Mouse (Mus musculus): ENCODE results near the gene Zdhhc11. TPM values are rescaled to one million over a fixed set of nuclear protein-coding genes. Genes with fewer than 3 reads are reported as not detected.

Gene Zdhhc11
- polyA plus RNA-seq, 1 experiment: not detected

DNA sequence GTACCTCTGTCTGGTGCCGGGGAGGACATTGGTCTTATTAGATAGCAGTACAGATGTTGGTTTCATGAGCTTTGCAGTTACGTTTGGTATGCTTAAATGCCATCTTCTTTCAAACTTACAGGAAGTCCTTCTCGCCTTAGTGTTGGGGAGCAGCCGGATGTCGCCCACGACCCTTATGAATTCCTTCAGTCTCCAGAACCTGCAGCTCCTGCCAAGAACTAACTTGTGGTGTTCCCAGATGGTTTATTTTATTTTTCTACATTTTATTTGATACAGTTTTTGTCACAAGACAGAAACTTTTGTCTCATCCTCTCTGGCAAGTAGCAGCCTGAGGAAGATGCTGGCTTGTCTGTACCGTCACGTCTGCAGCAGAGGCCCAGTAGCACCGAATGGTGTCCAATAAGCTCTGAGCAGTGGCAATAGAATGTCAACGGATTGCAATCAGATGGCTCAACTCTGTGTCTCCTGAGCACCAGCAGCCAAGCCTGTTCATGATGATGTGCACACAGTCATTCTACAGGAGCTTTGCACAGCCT is 3.5 kb upstream of the Zdhhc11 start:
- TF ChIP-seq CTCF (IDR thresholded peaks at IDR 0.05; ENCODE audit: low read depth, low read length) (no peak), POLR2A (IDR thresholded peaks at IDR 0.05; ENCODE audit: borderline replicate concordance, low read depth, low read length) (no peak)
- no peaks in the 10 kb centered on the region for H3K4me1 ChIP-seq (ENCODE audit: control insufficient read depth, insufficient read depth, low read length)

GRCm38 (mm10) chr13:73961177-73961576 is 2.5 kb upstream of the Zdhhc11 start:
- Histone ChIP-seq H3K4me1 (ENCODE audit: control insufficient read depth, insufficient read depth, low read length) (no peaks in the 10 kb centered on the region), H3K27ac (ENCODE audit: insufficient read depth, low read depth, low read length) (no peak overlapping the region), H3K4me3 (ENCODE audit: insufficient read depth, low read length) (no peak overlapping the region)
- TF ChIP-seq POLR2A (IDR thresholded peaks at IDR 0.05; ENCODE audit: borderline replicate concordance, low read depth, low read length) (no peak), CTCF (IDR thresholded peaks at IDR 0.05; ENCODE audit: low read depth, low read length) (no peak)

More for the DNA sequence above, 3.5 kb upstream of the Zdhhc11 start:
- Histone ChIP-seq H3K27ac (ENCODE audit: insufficient read depth, low read depth, low read length) (no peak overlapping the region), H3K4me3 (ENCODE audit: insufficient read depth, low read length) (no peak overlapping the region)

GRCm38 (mm10) chr13:73970545-73971448 is 7.1 kb downstream of the Zdhhc11 start:
- Histone ChIP-seq H3K4me3 (ENCODE audit: insufficient read depth, low read length) (no peak overlapping the region), H3K27ac (ENCODE audit: insufficient read depth, low read depth, low read length) (no peak overlapping the region), H3K4me1 (ENCODE audit: control insufficient read depth, insufficient read depth, low read length) (no peaks in the 10 kb centered on the region)
- TF ChIP-seq POLR2A (IDR thresholded peaks at IDR 0.05; ENCODE audit: borderline replicate concordance, low read depth, low read length): no peak
- TF ChIP-seq CTCF (IDR thresholded peaks at IDR 0.05; ENCODE audit: low read depth, low read length): peak; percentile 96

DNA sequence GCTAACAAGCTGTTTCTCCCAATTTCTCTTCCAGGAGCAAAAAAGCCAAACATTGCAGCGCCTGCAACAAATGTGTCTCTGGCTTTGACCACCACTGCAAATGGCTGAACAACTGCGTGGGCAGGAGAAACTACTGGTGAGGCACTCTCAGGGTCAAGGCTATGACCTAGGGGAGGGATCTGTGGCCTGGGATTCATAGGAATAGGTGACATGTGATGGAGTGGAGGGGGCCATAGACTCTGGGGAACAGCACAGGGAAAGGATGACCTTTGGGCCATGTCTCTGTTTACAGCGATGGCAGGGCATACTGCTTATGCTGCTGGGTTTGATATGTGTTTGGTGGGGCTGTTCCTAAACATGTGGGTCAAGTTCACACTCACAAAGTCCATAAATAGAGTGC is 10.9 kb downstream of the Zdhhc11 start:
- TF ChIP-seq POLR2A (IDR thresholded peaks at IDR 0.05; ENCODE audit: borderline replicate concordance, low read depth, low read length): no peak
- TF ChIP-seq CTCF (IDR thresholded peaks at IDR 0.05; ENCODE audit: low read depth, low read length): no peak

DNA sequence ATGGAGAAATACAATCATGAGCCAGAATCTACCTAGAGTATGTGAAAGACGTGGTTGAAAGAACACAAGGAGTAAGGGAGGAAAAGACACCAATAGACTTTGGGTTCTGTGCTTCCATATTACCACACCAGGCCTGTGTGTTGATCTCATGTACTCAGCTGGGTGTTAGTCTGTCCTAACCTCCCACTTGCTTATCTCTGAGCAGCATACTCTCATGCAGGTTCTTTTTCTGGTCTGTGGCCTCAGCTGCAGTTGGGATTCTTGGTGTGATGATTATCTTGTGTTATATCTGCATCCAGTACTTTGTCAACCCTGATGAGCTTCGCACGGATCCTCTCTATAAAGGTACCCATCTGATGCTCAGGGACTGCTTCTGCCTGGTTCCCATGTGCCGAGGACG is 13.3 kb downstream of the Zdhhc11 start:
- H3K27ac ChIP-seq (ENCODE audit: insufficient read depth, low read depth, low read length): no peak overlapping the region

More for the DNA sequence above, 10.9 kb downstream of the Zdhhc11 start:
- Histone ChIP-seq H3K27ac (ENCODE audit: insufficient read depth, low read depth, low read length) (no peak overlapping the region), H3K4me1 (ENCODE audit: control insufficient read depth, insufficient read depth, low read length) (no peaks in the 10 kb centered on the region), H3K4me3 (ENCODE audit: insufficient read depth, low read length) (no peak overlapping the region)

DNA sequence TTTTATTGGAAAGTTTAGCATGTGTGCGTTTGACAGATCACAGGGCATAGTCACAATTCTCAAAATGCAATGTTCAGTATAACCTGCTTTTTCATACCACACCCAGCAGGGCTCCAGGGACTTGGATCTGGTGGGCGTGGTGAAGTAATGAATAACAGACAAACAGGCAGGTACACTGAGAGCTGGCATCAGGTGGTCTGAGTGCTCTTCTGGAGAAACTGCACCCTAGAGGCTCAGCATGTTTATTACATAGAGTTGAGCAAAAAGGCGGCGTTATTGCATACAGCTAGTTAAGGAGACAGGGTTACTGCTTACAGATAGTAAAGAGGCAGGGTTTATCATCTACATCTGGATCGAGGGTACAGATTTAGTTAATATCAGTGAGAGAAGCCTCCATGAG is 26.7 kb downstream of the Zdhhc11 start:
- Histone ChIP-seq H3K4me1 (ENCODE audit: control insufficient read depth, insufficient read depth, low read length) (no peaks in the 10 kb centered on the region), H3K4me3 (ENCODE audit: insufficient read depth, low read length) (no peak overlapping the region), H3K27ac (ENCODE audit: insufficient read depth, low read depth, low read length) (no peak overlapping the region)
- no peak for TF ChIP-seq CTCF (IDR thresholded peaks at IDR 0.05; ENCODE audit: low read depth, low read length)
- TF ChIP-seq POLR2A (IDR thresholded peaks at IDR 0.05; ENCODE audit: borderline replicate concordance, low read depth, low read length): no peak

More for the DNA sequence above, 13.3 kb downstream of the Zdhhc11 start:
- TF ChIP-seq POLR2A (IDR thresholded peaks at IDR 0.05; ENCODE audit: borderline replicate concordance, low read depth, low read length) (no peak), CTCF (IDR thresholded peaks at IDR 0.05; ENCODE audit: low read depth, low read length) (no peak)
- H3K4me3 ChIP-seq (ENCODE audit: insufficient read depth, low read length): no peak overlapping the region
- no peaks in the 10 kb centered on the region for H3K4me1 ChIP-seq (ENCODE audit: control insufficient read depth, insufficient read depth, low read length)

DNA sequence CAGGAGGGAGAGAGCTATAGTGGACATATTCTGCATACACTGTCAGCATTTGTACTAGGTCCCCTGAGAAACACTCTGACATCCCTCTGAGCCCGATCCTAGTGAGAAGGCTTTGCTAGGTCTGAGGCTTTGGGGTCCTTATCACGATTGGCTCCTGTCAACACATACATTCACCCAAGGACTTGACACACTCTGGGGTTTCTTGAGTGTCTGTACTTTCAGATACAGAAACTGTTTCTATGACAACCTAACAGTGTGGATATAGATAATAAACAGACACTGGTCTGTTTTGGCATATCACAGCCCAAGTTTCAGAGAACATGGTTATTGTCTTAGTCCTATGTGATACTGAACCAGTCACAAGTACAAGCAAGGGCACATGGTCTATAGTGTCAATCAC is 27.1 kb downstream of the Zdhhc11 start:
- H3K4me3 ChIP-seq (ENCODE audit: insufficient read depth, low read length): no peak overlapping the region
- H3K4me1 ChIP-seq (ENCODE audit: control insufficient read depth, insufficient read depth, low read length): no peaks in the 10 kb centered on the region
- H3K27ac ChIP-seq (ENCODE audit: insufficient read depth, low read depth, low read length): no peak overlapping the region
- TF ChIP-seq CTCF (IDR thresholded peaks at IDR 0.05; ENCODE audit: low read depth, low read length) (no peak), POLR2A (IDR thresholded peaks at IDR 0.05; ENCODE audit: borderline replicate concordance, low read depth, low read length) (no peak)

- H3K4me1 ChIP-seq (ENCODE audit: control insufficient read depth, insufficient read depth, low read length): no peaks in the 10 kb centered on the region
- TF ChIP-seq CTCF (IDR thresholded peaks at IDR 0.05; ENCODE audit: low read depth, low read length) (no peak), POLR2A (IDR thresholded peaks at IDR 0.05; ENCODE audit: borderline replicate concordance, low read depth, low read length) (no peak)
- no peak overlapping the region for H3K4me3 ChIP-seq (ENCODE audit: insufficient read depth, low read length)
- no peak overlapping the region for H3K27ac ChIP-seq (ENCODE audit: insufficient read depth, low read depth, low read length)
These were observed 27.6 kb downstream of the Zdhhc11 start for GRCm38 (mm10) chr13:73991267-73991666.

- TF ChIP-seq CTCF (IDR thresholded peaks at IDR 0.05; ENCODE audit: low read depth, low read length): no peak
- TF ChIP-seq POLR2A (IDR thresholded peaks at IDR 0.05; ENCODE audit: borderline replicate concordance, low read depth, low read length): no peak
- Histone ChIP-seq H3K4me1 (ENCODE audit: control insufficient read depth, insufficient read depth, low read length) (peaks cover 3% of the 10 kb centered on the region; the same call in 1 of the 2 replicates), H3K27ac (ENCODE audit: insufficient read depth, low read depth, low read length) (no peak overlapping the region), H3K4me3 (ENCODE audit: insufficient read depth, low read length) (no peak overlapping the region)
These were observed 32.8 kb downstream of the Zdhhc11 start for GRCm38 (mm10) chr13:73996456-73996855.

GRCm38 (mm10) chr13:74000519-74000918 is 36.9 kb downstream of the Zdhhc11 start:
- H3K4me3 ChIP-seq (ENCODE audit: insufficient read depth, low read length): no peak overlapping the region
- TF ChIP-seq CTCF (IDR thresholded peaks at IDR 0.05; ENCODE audit: low read depth, low read length): no peak
- no peak for TF ChIP-seq POLR2A (IDR thresholded peaks at IDR 0.05; ENCODE audit: borderline replicate concordance, low read depth, low read length)
- H3K27ac ChIP-seq (ENCODE audit: insufficient read depth, low read depth, low read length): no peak overlapping the region
- H3K4me1 ChIP-seq (ENCODE audit: control insufficient read depth, insufficient read depth, low read length): peaks cover 6% of the 10 kb centered on the region; the same call in 1 of the 2 replicates

Data from bone marrow macrophage, adult 2 months (primary cell).